Mouse (Mus musculus) stomach, postnatal 0 days (tissue): ENCODE data around the gene Scimp. TPM values are rescaled to one million over a fixed set of nuclear protein-coding genes. Genes with fewer than 3 reads are reported as not detected.

Experiments
- ATAC-seq: fragments of 200-750 bp; cut with Nextera tagmentation; 2 replicates; pipeline ENCODE4 v1.8.0; 2017; ENCODE audit not compliant: low FRiP score, low TSS enrichment
- DNase-seq: peaks from one replicate; pipeline ENCODE4 v3.0.0-alpha.2; 2016; ENCODE audit warnings: low spot score
- H3K27ac ChIP-seq: fragments of 300-500 bp; sonication (generic); replicated peaks from 2 replicates; pipeline ENCODE4 v1.5.1; 2014; ENCODE audit warnings: mild to moderate bottlenecking, control low read depth
- H3K27me3 ChIP-seq: fragments of 300-500 bp; sonication (generic); 2 replicates; pipeline ENCODE4 v1.6.1; 2014; ENCODE audit warnings: low read length; ENCODE audit not compliant: control insufficient read depth, insufficient read depth
- H3K36me3 ChIP-seq: fragments of 300-500 bp; sonication (generic); 2 replicates; pipeline ENCODE4 v1.6.1; 2014; ENCODE audit warnings: low read length, mixed read lengths; ENCODE audit not compliant: control insufficient read depth, insufficient read depth
- H3K4me1 ChIP-seq: fragments of 300-500 bp; sonication (generic); replicated peaks from 2 replicates; pipeline ENCODE4 v1.6.1; 2014; ENCODE audit warnings: antibody characterized with exemption; ENCODE audit not compliant: control insufficient read depth, insufficient read depth
- H3K4me2 ChIP-seq: fragments of 300-500 bp; sonication (generic); replicated peaks from 2 replicates; pipeline ENCODE4 v1.6.1; 2014; ENCODE audit warnings: low read depth, mild to moderate bottlenecking, control low read depth, moderate library complexity
- H3K4me3 ChIP-seq: fragments of 300-500 bp; sonication (generic); 2 replicates; pipeline ENCODE4 v1.5.1; 2014; ENCODE audit warnings: low read depth, low read length, control low read depth
- H3K9ac ChIP-seq: fragments of 300-500 bp; sonication (generic); 2 replicates; pipeline ENCODE4 v1.6.1; 2014; ENCODE audit warnings: mild to moderate bottlenecking, low read length, control low read depth, mixed read lengths
- H3K9me3 ChIP-seq: fragments of 300-500 bp; sonication (generic); 2 replicates; pipeline ENCODE4 v1.6.1; 2016; ENCODE audit warnings: low read length; ENCODE audit not compliant: control insufficient read depth
- CTCF ChIP-seq: IDR thresholded peaks from 2 replicates; pipeline ENCODE4 v1.5.1; 2016; ENCODE audit warnings: antibody characterized with exemption, low read depth, mild to moderate bottlenecking, moderate library complexity
- EP300 ChIP-seq: optimal IDR thresholded peaks from 2 replicates; pipeline ENCODE3; 2016; ENCODE audit warnings: antibody characterized with exemption
- WGBS: fragments of 180-500 bp; shearing (Covaris S2); extraction: QIAGEN DNeasy Blood & Tissue Kit; methylation state at CpG from one replicate; pipeline ENCODE4 v1.1.7; 2014; 5-methylcytosine and 5-hydroxymethylcytosine counted together
- microRNA-seq: library from miRNA; unstranded; fragments of <30 nt; microRNA quantifications from one replicate; pipeline ENCODE4, GENCODE M21; 2016
- polyA plus RNA-seq: library from polyadenylated mRNA; unstranded; fragments of >200 nt; fragmentation: Nextera tagmentation; extraction: Ambion mirVana; gene quantifications from 2 replicates; pipeline ENCODE4 v1.2.1, GENCODE M21; 2015

Scimp gene
- polyA plus RNA-seq, 1 experiment from 2014 or later: 0.63 TPM

GRCm38 (mm10) chr11:70745636-70746035, 66.8 kb downstream of the Scimp start:
- Histone ChIP-seq H3K4me1 (no peaks in the 10 kb centered on the region), H3K27me3 (no peaks in the 10 kb centered on the region), H3K27ac (no peak overlapping the region), H3K36me3 (no peaks in the 10 kb centered on the region), H3K4me3 (no peak overlapping the region), H3K9ac (no peak overlapping the region), H3K4me2 (no peak overlapping the region), H3K9me3 (no peaks in the 10 kb centered on the region)
- no peak for ATAC-seq
- DNase-seq: no peak
- TF ChIP-seq CTCF: no peak
- TF ChIP-seq EP300: no peak
- 59% methylated on average over 7 of the region's 7 CpGs for WGBS

- H3K27me3 ChIP-seq: no peaks in the 10 kb centered on the region
- H3K9ac ChIP-seq: no peak overlapping the region
- no peaks in the 10 kb centered on the region for H3K36me3 ChIP-seq
- H3K4me1 ChIP-seq: no peaks in the 10 kb centered on the region
- ATAC-seq (no peak), DNase-seq (no peak)
- H3K27ac ChIP-seq: no peak overlapping the region
- no peaks in the 10 kb centered on the region for H3K9me3 ChIP-seq
- H3K4me2 ChIP-seq: no peak overlapping the region
- TF ChIP-seq CTCF (no peak), EP300 (no peak)
- H3K4me3 ChIP-seq: no peak overlapping the region
- 80% methylated on average over 12 of the region's 12 CpGs for WGBS
Observed at GRCm38 (mm10) chr11:70742581-70743459, 69.6 kb downstream of the Scimp start.

GRCm38 (mm10) chr11:70742117-70742516, 70.3 kb downstream of the Scimp start:
- H3K4me1 ChIP-seq: no peaks in the 10 kb centered on the region
- no peaks in the 10 kb centered on the region for H3K9me3 ChIP-seq
- no peak overlapping the region for H3K27ac ChIP-seq
- H3K27me3 ChIP-seq: no peaks in the 10 kb centered on the region
- ATAC-seq: no peak
- no peaks in the 10 kb centered on the region for H3K36me3 ChIP-seq
- no peak overlapping the region for H3K9ac ChIP-seq
- WGBS: 83% methylated on average over 7 of the region's 7 CpGs
- H3K4me2 ChIP-seq: no peak overlapping the region
- no peak overlapping the region for H3K4me3 ChIP-seq
- DNase-seq: no peak
- TF ChIP-seq EP300: no peak
- no peak for TF ChIP-seq CTCF

- Histone ChIP-seq H3K9ac (no peak overlapping the region), H3K4me1 (no peaks in the 10 kb centered on the region), H3K27ac (no peak overlapping the region), H3K9me3 (no peaks in the 10 kb centered on the region), H3K4me2 (no peak overlapping the region), H3K36me3 (no peaks in the 10 kb centered on the region), H3K4me3 (no peak overlapping the region), H3K27me3 (no peaks in the 10 kb centered on the region)
- WGBS: 70% methylated on average over 3 of the region's 3 CpGs
- DNase-seq (no peak), ATAC-seq (no peak)
- TF ChIP-seq EP300 (no peak), CTCF (no peak)
Observed at GRCm38 (mm10) chr11:70741603-70742002, 70.8 kb downstream of the Scimp start.

Small RNA genes lying within 50 kb of the gene (microRNA-seq; reads per million reads assigned to microRNA genes)
- not detected for gene Gm22760

Other genes starting within 250 kb of the Scimp start
- gene Mink1, start 249.7 kb downstream of the Scimp start, polyA plus RNA-seq: 8.5 and 10.2 TPM in 2 replicates
- gene 4930544D05Rik, start 196.7 kb downstream of the Scimp start, polyA plus RNA-seq: not detected in 2 replicates
- gene Chrne, start 193.4 kb downstream of the Scimp start, polyA plus RNA-seq: not detected in 2 replicates
- 0.06 and 0.07 TPM in 2 replicates for gene Gp1ba, start 173.5 kb downstream of the Scimp start, polyA plus RNA-seq
- gene Rnf167, start 165.4 kb downstream of the Scimp start, polyA plus RNA-seq: 62.8 and 70.5 TPM in 2 replicates
- 120 and 121 TPM in 2 replicates for gene Slc25a11, start 165.1 kb downstream of the Scimp start, polyA plus RNA-seq
- gene Pfn1, start 157.9 kb downstream of the Scimp start, polyA plus RNA-seq: 1,446 and 1,550 TPM in 2 replicates
- gene Eno3, start 155.4 kb downstream of the Scimp start, polyA plus RNA-seq: 9.6 and 10.8 TPM in 2 replicates
- 77.7 and 79.4 TPM in 2 replicates for gene Spag7, start 143.2 kb downstream of the Scimp start, polyA plus RNA-seq
- 6.5 and 7.9 TPM in 2 replicates for gene Camta2, start 124.5 kb downstream of the Scimp start, polyA plus RNA-seq
- gene Inca1, start 112.4 kb downstream of the Scimp start, polyA plus RNA-seq: 1.6 and 2.1 TPM in 2 replicates
- 4.7 TPM in 2 replicates for gene Kif1c, start 112.0 kb downstream of the Scimp start, polyA plus RNA-seq
- gene Zfp3, start 48.4 kb downstream of the Scimp start, polyA plus RNA-seq: 3.4 and 3.8 TPM in 2 replicates
- 15.1 and 17.5 TPM in 2 replicates for gene Rabep1, start 32.2 kb upstream of the Scimp start, polyA plus RNA-seq
- 54.4 and 56.4 TPM in 2 replicates for gene Nup88, start 157.4 kb upstream of the Scimp start, polyA plus RNA-seq
- gene Rpain, start 157.6 kb upstream of the Scimp start, polyA plus RNA-seq: 39.9 and 42.2 TPM in 2 replicates
- gene C1qbp, start 170.4 kb upstream of the Scimp start, polyA plus RNA-seq: 168 and 175 TPM in 2 replicates
- 5.1 and 5.4 TPM in 2 replicates for gene Dhx33, start 191.9 kb upstream of the Scimp start, polyA plus RNA-seq
- 15.0 and 16.5 TPM in 2 replicates for gene Mis12, start 207.0 kb upstream of the Scimp start, polyA plus RNA-seq
- gene Derl2, start 207.3 kb upstream of the Scimp start, polyA plus RNA-seq: 63.3 and 66.0 TPM in 2 replicates
- 24.2 and 29.0 TPM in 2 replicates for gene 6330403K07Rik, start 220.9 kb upstream of the Scimp start, polyA plus RNA-seq